Mouse (Mus musculus) 416B (cell line): ENCODE measurements around the gene Pde4d.

Source experiments
- DNase-seq: peaks from one replicate; pipeline ENCODE4 v3.0.0; 2011; ENCODE audit warnings: low read depth

Pde4d gene

DNA sequence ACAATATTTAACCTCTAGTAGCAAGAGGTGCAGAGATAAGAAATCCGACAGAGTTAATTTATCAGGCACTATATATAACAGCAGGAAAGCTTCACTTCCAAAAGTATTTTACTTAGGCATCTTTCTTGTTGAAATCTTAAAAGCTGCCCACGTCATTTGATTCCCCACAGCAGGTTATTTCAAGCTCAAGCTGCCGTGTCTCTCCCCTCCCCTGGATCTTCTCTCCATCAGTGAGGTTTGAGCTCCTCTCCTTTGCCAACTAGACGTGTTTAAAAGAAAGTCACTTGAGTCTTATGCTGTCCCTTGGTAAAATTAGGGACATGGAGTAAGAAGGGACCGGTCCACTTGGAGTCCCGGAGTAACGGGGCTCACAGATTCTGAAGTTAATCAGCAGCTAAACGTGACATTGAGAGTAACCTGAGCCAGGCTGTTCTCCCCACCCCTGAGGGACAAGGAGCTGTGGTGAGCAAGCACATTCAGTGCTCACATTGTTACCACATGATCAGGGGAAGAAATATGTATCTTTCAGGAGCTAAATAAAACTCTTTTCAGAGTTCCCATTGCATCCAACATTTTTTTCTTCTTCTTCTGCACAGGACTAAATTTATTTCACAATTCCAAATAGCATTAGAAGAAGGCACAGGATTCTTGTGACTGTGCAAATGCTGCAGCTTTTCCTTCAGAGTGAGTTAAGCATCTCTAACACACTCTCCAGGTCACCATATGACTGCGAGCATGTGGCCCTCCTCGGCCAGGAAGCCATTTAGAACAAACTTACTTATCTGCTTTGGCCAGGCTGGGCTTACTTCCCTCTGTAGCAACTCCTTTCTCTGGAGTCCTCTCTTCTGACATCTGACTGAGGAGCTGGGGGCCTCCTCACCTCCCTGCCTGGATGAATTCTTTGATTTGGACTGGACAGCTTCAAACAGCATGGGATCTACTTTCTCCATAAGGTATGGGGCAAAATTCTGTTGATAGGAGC is at the start of gene Pde4d:
Pde4d (plus strand) TSS at position 833 of the 982 bp plus-strand sequence.
- peak; percentile 93 for DNase-seq

DNA sequence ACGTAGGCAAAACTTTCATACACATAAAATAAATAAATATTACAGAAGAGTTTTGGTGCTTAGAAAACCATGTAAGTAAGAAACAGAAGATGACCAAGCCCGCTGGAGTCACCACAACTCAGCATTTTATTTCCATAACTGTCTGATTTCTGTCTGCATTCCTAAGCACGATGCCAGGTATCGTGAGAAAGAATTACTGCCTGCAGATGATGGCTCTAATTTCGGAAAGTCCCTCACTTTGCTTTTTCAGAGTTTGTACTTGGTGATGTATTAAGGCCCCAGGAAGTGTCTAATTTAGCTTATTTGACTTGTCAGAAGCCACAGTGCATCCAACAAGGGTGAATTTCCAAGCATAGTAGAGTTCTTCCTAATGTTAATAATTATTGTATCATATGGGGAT is 46.6 kb upstream of the Pde4d start:
- no peak for DNase-seq

DNA sequence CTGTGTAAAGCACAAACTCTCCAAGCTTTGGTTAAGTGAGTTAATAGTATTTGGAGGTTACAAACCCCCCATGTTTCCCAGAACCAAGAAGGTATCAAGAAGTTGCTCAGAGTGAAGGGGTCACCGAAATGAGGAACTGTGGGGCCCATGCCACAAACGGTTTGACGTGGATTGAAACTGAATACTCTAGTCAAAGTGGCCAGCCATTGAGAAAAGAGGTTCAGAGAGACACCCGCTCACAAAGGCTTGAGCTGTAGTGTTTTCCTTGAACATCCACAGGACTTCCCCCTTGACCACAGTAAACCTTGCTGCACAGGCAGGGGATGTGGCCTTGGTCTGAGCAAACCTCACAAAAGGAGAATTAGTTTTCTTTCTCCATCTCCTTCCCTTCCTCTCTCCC is 45.4 kb upstream of the Pde4d start:
- peak; percentile 55 for DNase-seq

DNA sequence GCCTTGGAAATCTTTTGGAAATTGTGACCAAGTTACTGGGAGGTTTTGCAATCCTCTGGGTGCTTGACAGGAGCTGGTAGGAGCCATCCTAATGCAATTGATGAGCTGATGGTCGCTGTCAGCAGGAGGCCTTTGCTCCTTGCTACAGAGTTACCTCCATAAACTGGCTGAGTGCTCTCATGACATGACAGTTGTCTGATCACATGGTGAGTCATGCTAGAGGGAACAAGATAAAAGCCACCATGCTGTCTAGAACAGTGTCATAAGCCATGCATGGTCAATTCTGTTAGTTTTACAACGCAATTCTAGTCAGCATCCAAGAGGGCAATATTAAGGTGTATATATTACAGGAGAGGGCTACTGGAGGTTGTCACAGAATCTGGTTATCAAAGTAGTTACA is 34.3 kb upstream of the Pde4d start:
- DNase-seq, result peak; percentile 43

DNA sequence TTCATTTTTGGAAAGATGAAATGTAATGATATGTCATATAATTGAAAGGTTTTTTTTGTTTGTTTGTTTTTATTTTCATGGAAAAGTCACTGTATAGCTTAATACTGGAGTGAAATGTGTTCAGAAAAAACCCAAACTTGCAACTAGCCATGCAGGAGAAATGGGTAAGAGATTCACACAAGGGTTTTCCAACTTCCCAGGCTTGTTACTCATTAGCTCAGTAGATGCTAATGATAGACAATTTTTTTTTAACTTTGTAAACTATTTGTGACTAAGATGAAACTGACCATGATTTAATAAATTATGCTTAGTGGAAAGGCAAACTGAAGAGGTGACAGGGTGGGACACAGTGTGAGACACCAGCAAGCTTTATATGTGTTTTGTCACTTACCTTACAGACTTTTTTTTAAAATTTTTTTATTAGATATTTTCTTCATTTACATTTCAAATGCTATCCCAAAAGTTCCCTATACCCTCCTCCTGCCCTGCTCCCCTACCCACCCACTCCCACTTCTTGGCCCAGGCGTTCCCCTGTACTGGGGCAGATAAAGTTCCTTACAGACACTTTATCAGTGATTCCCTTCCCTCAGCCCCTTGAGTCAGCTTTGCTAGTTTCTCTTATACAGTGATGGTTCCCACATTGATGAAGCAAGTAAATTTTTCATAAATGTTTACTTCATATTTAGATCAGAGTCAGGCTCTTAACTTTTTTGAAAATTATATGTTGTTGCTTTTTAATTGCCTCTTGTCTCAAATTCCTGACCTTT is 30.8 kb upstream of the Pde4d start:
- DNase-seq, result no peak

DNA sequence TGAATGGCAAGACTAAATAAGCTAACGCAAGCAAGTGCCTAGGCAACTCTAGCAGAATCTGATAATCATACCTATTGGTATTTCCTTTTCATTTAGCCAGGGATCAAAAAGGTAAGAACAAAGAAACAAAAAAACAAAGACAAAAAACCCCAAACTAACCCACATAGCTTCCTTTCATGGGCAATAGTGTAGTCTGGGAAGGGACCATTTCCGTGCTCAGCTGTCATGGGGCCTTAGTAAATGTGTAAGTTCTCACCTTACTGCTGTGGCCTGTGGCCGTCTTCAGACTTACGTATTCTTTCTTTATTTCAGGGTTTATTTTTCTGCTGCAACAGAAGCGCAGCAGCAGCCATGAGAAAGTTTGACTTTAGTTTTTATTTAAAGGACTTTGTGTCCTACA is 23.4 kb upstream of the Pde4d start:
- no peak for DNase-seq

DNA sequence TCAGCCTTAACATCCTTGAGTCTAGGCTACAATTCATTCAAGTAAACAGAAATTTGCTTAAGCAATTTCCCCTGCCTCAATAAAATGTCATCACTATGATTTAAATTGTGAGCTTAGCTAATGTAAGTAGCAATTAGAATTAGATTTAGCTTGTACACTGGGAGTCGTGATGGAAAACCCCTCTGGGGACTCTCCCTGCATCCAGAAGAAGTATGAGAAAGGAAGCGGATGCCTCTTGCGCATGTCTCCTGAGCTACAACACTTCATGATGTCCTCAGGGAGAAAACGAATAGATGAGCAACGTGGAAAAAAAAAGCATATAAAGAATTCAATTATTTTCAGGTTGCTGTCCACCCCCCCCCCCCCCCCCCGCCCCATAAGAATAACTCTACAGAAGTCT is 20.9 kb upstream of the Pde4d start:
- no peak for DNase-seq

DNA sequence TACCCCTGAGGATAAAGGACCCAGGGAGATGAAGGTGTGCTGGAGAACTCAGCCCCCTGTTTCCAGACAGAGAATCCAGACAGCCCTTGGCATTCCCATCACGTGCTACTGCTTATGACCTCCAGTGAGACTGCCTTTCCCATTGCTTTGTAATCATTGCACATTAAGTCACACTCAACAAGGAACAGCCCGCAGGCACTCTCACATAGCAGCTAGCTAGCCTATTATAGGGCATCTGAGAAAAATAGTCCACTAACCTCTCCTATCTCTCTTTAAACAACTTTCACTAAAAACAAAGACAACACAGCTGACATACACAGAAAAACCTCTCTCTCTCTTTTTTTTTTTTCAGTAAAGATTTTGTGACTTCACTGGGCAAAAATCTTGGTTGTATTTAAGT is 20.1 kb upstream of the Pde4d start:
- DNase-seq, result no peak

DNA sequence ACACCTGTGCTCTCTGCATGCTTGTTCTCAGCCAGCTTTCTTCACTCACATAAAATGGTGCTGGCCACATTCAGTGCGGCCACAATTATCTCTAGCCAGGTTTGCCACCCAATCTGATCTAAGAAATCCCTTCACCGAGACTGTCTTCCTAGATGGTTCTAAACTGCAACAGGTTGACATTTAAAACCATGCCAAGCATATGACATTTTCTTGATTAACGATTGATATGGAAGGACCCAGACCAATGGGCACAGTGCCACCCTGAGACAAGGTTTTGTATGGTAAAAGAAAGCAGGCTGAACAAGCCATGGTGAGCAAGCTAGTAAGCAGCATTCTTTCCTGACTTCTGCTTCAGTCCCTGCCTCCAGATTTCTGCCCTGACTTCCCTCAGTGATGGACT is 18.0 kb upstream of the Pde4d start:
- DNase-seq, result no peak

DNA sequence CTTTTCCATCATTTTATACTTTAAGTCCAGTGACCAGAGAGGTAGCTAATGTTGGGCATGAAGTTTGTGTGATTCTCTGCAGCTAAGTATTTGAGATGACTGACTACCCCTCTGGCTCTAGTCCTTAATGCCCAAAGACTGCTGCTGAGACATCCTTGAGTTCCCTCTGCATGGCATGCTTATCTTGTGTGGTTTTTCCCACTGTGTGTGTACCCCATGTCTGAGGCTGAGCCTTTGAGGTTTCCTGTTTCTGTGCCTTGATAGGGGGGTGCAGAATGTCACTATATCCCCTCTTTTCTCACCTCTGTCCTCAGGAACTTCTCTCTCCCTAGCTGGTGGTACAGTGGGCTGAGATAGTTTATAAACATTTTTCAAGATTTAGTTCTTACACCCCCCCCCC is 14.1 kb upstream of the Pde4d start:
- DNase-seq, result peak; percentile 60

DNA sequence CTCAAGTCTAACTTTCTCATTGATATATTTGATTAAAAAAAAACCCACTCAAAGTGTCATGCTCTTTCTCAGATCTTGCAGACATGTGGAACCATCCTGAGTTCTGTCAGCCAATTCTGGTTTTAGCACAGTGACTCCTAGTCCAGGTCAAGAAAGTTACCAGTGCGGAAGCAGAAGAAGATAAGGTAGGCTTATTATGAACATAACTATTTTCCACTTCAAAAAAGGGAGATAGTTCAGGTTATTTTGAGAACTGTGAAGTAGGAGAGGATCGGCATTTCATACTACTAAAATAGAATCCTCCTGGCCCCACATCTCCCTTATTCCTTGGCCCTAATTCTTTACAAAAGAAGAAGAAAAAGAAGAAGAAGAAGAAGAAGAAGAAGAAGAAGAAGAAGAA is 12.3 kb upstream of the Pde4d start:
- no peak for DNase-seq

DNA sequence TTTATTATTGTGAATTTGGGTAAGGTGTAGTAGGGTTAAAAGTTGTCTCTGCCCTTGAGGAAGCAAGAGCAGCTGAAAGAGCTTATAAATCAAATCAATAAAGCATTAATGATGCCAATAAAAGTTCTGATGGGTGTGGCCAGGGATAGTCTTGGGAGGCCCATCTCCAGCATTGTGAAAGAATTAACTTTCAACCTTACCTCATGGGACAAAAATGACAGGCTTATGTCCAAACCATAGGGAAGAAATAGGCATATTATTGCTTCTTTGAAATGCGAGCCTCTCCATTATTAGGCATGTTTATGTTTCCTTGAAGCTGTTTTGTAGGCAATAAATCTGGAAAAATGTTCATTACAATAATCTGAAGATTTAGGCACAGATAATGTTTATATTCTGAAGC is 10.7 kb upstream of the Pde4d start:
- DNase-seq, result no peak

DNA sequence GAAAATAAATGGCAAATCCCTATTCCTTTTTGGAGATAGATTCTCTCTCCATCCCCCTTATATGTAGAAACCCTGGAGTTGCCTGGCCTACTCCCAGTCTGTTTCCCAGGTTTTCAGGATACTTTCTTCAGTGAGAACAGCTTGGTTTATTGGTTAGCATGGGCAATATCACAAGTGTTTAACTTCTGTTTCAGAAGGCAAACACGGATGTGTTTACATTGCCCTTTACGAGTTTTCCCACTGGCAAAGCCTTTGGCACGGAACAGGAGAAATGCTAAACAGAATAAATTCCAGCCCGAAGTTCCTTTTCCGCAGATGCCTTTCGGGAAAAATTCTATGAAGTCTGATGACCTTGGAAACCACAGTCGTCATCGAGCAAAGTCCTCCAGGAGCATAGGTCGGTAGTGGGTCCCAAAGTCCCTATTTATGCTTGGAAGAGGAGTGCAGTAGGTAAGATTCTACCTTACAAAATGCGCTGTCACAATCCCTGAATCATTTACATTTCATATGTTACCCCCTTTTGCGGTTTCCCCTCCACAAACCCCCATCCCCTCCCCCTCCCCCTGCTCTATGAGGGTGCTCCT is 1.3 kb upstream of the Pde4d start:
- DNase-seq, result no peak

DNA sequence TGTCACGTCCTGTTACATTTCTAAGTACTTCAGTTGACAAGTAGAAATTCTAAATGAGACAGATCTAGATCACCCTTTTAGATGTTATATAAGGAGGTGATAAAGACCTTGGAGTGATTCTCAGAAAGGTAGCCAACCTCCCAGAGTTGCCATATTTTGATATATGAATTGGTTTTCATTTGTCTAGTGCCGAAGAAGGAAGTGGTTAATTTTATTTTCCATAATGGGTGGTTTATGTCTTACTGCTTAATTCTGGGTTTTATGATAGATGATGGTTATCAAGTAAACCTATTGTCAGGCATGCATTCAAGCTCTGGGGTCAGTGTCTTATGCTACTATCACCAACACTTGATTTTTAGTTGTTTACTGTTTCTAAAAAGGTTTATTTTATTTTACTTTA is 1.4 kb downstream of the Pde4d start:
- no peak for DNase-seq

DNA sequence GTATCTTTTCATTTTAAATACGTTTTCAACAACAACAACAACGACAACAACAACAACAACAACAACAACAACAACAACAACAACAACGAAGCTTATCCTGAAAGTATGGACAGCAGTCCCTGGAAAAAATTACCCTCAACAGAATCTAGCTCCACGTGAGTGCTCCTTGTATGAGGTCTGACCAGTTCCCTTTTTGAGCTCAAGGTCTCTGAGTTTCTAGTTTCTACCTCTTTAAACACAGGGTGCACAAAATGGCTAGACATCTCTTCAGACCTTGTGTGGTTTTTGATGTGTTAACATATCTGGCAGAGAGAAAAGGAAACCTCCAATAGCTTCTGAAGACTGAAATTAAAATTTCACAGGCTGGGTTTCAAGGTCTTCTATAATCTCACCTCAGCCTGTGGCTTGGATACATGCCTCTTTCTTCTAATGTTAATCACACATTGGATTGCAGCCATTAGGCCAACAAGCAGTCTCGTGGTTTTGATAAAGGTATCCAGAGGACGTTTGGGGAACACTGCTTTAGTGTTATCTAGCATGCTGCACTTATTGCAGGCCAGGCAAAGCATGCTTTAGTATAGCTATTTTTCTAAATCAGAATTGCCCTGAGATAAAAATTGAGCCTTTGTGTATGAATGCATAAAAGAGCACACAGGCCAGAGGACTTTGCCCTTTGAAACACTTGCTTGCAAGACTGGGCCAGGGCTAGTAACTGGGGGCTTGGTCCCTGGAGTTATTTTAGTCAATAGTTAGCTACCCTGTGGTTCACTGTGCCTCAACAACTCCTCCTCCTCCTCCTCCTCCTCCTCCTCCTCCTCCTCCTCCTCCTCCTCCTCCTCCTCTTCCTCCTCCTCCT is 3.5 kb downstream of the Pde4d start:
- peak; percentile 90 for DNase-seq

DNA sequence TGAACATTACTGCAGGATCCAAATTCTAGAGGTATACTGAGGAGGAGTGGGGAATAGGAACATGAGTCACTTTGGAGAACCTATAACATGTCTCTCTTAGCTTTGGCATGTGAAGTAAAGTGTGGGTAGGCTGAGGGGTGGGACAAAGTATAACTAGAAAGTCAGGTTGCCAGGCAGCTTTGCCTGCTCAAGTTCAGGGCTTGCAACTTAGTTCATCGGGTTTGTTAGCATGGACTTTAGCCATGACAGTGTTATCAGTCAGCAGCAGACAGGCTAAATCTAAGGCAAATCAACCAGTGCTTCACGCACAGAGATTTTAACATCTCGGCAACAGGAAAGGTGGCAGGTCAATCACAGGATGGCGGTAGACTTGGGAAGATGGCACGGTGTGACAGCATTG is 12.8 kb downstream of the Pde4d start:
- no peak for DNase-seq

DNA sequence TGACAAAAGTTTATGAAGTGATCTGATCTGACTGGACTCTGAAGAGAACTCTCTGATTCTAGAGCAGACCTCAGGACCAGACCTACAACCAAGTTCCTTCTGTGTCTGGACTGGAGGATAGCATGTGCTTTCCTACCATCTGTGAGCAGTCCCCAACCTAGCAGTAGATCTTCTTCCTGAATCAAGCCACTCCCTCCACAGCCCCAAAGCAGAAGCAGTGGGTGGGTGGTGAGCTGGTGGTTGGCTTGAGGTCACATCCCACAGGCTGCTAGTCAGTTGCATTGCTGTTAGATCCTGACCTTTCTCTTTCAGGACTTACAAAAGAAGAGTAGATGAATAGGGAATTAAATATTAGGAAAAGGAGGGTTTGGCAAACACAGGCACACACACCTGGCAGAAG is 16.0 kb downstream of the Pde4d start:
- DNase-seq, result peak; percentile 79

DNA sequence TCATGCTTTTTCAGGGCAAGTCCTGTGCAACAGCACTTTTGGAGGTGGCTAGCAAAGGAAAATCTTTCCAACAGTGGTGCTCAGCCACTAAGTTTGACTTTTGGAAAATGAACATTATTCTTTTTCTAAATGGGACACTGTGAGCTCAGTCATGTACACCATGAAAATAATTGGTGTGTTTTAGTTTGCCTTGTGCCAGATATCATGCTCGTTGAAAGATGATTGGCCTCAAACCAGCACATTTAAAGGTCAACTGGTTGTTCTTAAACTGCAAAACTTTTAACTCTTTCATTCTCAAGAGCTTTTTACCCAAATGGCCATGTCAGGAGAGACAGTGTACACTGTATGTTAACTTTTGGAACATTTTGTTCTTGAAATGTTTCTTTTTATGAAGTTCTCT is 17.3 kb downstream of the Pde4d start:
- no peak for DNase-seq

DNA sequence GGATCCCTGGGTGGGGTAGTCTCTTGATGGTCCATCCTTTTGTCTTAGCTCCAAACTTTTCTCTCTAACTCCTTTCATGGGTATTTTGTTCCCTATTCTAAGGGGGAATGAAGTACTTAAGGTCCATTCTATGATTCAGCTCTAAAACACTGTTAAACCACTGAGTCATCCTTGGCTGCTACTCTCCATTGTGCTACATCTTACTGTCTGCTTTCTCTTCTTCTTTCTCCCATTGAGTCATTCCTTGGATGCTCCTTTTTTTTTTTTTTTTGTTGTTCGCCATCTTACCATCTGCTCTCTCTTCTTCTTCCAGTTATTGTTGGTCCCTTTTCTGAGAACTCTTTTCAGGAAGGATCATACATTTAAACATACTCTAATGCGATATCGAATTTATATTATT is 30.7 kb downstream of the Pde4d start:
- DNase-seq, result no peak

DNA sequence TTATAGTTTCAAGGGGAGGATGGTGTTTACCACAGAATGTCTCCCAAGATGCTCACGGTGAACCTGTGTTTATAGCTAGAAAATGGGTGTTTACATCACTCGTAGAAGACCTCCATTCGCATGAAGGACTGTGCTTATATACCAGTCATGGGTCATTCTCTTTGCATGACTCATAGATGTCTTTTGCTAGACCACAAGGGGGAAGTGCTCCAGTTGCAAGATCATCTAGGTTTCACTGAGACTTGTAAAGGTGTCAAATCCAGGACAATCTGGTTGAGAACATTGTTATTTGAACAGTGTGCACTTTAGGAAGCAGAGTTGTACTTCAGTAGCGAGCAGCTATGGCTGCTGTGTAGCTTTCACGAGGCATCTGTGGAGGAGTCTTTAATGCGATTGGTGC is 35.3 kb downstream of the Pde4d start:
- peak; percentile 91 for DNase-seq

DNA sequence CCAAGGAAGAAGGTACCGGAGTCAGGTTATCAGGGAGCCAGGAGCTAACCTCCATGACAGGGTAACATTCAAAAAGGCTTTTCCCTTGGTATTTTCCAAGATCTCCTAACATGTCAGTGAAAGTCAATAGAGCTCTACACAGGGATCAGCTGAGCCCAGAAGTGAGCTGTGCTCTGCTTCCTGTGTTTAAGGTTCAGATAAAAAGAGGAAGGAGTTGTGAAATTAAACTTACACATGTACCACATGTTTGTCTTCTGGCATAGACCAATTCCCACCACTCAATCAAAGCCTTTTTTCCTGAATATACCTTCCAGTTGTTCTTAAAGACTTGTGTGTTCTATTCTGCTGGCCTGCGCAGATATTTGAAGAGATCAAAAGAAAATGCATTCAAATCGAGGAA is 37.3 kb downstream of the Pde4d start:
- DNase-seq, result peak; percentile 67

DNA sequence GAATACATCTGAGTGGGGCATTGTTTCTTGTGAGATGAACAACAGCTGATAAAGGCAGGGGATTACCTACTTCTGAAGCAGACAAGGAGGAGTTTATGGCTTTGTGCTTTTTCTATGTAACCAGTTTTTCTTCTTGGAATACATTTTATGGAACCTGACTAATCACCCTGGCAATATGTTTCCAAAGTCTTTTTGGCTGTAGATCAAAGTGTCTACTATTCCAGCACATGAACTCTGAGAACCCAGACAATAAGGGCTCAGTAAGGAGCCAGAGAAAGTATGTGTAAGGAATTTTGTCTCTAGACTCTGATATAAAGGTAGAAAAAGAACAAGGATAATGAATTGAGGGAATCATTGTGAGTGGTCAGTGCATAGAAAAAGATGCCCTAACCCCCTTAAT is 40.1 kb downstream of the Pde4d start:
- DNase-seq, result no peak
